Mouse (Mus musculus) urinary bladder, postnatal 10 days (tissue): ENCODE measurements at regions not wholly inside any gene's neighbourhood (a gene's known extent, or its start where the extent isn't known, plus 50 kb on each side); places are given as distances from the start of the nearest gene placed in this dataset.

ENCODE experiments used
- DNase-seq: peaks from one replicate; pipeline ENCODE4 v3.0.0; 2022; ENCODE audit warnings: low spot score

DNA sequence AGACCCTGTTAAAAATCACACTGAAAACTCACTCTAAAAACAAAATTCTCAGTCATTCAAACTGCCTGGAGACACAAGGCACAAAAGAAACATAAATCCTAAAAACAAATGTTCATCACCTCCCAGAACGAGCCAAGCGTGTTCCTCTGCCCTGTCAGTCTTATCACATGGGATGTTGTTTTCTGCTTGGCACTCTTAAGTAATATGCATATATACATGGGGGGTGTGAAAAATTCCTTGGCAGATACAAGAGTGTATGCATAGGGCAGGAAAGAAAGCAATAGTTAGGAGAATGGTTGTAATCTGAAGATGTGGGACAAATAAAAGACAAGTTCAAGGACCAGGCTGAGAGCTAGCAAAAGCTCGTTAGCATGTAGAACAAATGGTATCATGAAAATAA, 179.4 kb downstream of the Qdpr start:
- DNase-seq: no peak

DNA sequence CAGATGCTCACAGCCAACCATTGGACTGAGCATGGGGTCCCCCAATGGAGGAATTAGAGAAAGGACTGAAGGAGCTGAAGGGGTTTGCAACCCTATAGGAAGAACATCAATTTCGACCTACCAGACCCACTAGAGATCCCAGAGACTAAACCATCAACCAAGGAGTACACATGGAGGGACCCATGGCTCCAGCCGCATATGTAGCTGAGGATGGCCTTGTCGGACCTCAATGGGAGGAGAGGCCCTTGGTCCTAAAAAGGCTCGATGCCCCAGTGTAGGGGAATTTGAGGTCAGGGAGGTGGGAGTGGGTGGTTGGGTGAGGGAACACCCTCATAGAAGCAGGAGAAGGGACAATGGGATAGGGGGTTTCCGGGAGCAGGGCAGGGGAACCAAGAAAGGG, 180.6 kb downstream of the Qdpr start:
- DNase-seq: no peak

DNA sequence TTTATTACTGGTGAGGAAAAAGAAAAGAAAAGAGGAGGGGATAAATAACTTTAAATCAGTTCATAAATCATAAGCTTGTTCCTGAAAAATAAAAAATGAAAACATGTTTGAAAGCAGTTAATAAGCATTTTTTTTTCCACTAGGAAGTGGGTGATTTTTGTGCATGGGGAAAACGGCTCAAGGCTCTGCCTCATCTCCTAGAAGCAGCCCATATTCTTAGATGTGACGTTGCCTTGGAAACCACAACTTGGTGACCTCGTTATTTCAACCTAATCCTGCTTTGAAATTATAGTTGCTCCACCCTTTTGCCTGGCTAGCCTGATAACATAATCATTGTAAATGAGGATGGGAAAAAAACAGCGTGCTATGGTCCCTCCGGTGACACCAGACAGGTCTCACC, 183.1 kb downstream of the Qdpr start:
- no peak for DNase-seq

DNA sequence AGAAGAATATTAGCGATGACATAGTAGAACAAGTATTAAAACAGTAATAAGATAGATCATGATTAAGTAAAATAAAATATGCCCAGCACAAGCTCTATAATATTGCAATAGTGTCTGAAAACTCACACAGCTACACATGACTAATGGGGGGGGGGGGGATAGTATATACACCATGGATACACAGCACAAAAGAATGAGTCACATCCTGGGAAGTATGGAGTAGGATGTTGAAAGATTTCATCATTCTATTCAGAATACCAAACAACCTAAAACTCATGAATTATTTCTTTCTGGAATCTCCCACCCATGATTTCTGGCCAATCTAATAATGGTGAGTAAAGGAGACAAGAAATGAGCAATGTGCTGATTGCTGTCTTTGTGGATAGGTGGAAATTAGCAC, 191.6 kb downstream of the Qdpr start:
- no peak for DNase-seq

DNA sequence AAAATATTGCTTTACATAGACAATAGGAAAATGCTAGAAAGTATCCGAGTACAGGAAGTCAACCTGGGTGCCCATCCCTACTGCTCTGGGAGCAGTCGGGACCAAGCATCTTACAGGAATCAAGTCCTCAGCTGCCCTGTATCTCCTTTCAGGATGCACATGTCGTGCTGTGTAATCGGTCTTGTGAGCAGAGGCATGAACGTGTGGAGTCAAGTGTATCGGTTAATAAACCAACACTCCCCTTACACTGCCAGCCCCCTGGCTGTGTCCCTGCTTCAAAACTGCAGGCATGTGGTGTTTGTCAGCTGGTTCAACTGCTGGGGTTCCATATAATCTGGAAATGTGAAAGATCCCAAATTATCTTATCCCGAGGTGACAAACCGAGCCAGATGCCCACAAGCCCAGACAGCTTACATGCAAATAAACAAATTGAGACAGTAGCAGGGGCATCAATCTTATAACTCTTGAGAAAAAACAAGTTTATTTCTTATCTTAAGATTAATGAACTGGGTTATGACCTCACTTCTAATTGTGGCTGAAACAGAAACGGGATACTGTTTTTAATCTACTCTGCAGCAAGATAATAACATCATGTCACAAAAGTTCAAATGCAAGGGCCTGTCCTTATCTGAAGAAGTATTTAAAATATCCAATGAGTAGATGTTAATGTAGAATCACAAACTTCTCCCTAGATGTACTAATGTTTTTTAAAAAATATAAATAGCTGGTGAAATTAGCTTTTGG, 193.6 kb downstream of the Qdpr start:
- no peak for DNase-seq

DNA sequence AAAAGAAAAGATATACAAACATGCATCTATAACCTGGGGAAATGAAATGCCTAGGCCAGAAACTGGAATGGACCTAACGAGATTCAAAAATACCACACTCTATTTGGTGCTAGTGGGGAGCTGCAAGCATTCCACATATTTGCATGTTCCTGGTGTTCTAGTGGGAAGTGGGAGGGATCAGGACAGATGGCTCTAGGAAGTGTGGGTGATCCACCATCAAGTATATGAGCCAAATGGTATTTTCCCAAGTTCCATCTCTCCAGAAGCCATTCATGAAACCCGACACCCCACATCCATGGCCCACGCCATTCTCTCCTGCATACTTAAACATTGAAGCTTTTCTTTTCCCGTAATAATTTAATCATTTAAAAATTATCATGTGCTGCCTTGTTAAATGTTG, 218.2 kb downstream of the Qdpr start:
- DNase-seq: no peak

DNA sequence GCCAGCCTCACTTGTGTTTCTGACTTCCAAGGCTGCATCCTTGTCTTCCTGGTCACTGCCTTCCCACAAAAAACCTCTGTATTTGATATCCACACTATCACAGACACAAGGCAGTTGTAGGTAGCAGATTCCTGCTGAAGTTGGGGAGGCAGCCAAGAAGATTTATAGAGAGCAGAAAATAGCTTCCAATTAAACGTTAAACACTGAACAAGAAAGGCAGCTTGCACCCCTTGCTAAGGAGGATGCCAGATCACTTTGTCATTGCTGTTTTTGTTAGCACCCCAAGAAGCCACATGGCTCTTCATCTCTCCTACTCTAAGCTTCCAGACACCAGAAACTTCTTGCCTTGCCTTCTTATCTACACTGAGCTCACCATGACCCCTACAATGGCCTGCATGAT, 219.9 kb downstream of the Qdpr start:
- DNase-seq: no peak

DNA sequence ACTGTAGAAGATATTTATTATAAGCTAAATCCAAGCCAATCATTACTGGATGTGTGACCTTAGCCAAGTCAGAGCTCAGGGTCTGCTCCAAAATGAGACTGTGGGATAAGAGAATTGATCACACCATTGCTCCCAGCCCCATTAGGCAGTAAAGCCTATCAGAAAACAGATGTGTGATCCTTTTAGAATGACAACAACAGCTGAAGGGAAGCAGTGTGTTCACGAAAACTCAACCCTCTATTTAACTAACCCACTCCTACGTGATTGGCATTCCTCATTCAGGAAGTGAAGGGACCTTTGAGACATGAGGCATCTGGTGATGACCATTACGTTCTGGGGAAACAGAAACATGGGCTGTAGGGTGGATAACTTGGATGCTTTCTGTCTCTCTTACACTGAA, 220.6 kb downstream of the Qdpr start:
- DNase-seq: no peak

DNA sequence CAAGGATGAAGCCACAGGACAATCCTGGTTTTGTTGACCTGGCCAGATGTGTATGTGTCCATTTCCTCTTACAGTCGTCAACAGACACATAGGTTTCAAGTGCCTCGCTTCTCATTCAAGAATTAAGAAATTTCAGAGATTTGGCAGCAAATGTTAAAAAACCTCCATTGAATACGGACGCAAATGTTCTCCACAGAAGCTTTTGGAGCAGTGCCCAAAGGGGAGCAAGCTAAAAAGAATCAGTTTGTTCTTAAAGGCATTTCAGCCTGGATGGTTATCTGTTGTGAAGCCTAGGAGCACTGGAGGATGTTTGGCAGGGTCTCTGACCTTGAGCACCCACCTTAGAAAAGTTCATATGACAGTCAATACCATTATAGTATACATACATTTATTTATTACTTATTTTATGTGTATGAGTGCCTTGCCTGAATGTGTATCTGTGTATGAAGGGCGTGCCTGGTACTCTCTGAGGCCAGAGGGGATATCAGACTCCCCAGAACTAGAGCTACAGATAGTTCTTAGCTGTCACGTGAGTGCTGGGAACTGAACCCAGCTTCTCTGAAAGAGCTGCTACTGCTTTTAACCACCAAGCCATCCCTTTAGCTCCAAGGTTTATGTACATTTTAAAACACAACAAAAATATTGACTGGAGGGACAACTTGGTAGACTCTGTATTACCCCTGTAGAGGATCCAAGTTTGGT, 221.7 kb downstream of the Qdpr start:
- no peak for DNase-seq

DNA sequence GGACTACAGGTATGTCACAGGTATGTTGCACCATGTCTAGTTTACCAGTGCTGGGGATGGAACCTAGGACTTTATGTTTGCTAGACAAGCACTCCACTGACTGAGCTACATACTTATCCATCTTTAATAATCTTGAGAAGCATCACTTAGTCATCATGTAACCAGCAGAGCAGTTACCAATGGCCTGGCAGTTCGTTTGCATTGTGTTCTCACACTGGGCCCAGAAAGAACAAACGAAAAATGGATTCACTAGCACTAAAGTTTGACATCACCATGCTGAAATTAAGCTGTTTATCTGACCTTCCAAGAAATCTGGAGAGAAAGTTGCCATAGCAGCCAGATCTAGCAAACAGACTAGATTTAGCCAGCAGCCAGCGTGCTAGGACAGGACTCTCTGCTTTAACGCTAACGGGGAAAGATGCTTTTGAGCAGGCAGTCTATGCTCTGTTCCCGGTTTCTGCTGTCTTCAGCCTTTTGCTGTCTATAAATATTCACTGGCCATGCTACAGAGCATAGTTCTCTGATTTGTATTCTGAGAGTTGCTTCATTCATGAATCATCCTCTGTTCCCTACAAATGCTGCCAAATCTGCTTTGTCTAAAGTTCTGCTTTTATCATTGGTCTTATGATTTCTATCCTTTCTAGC, 229.6 kb downstream of the Qdpr start:
- DNase-seq: no peak

DNA sequence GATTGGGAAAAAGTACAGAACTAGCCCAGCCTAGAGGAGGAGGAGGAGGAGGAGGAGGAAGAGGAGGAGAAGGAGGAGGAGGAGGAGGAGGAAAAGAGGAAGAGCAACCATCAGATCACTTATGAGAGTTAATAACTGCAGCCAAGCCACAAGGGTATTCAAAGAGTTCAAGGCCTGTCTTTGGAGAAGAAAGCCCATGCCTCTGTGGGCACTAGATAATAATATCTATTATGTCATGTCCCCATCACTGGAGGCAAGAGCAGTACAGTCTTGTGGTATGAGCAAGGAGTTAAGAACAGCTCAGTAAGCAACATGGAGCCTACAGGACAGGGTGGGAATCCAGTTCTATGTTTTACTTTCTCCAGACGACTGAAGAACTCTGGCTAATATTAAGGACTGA, 230.5 kb downstream of the Qdpr start:
- no peak for DNase-seq

DNA sequence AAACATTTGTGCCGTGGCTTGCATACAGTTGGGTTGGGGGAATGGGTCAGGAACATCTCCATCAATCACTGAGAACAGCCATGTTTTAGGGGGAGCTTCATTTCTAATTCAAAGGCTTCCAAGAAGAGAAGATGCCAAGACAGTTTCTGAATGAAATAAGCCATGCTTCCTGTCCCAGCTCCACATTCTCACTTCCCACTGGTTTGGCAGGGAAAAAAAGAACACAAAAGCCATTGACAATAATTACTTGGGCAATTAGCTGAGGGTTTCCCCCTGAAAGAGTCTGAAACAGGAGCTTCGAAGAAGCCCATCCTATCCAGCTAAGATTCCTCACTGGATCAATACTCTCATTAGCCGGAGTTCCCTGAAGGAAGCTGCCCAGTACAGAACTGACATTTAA, 230.9 kb downstream of the Qdpr start:
- no peak for DNase-seq

DNA sequence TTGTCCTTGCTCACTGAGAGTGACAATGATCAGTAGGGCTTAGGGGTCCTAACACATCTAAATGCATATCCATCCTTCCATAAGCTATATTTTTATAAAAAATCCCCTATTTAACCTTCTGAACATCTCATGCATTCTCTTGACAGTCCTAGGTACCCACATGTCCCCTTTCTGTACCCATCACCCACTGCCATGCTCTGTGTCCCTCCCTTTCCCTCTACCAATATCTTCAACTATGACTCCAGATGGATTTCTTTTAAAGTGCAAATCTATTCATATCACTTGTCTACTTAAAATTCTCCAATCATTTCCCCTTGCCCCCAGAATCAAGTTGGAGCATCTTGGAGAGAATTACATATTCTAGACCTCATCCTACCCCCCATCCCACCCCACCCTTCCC, 235.6 kb downstream of the Qdpr start:
- DNase-seq: no peak

DNA sequence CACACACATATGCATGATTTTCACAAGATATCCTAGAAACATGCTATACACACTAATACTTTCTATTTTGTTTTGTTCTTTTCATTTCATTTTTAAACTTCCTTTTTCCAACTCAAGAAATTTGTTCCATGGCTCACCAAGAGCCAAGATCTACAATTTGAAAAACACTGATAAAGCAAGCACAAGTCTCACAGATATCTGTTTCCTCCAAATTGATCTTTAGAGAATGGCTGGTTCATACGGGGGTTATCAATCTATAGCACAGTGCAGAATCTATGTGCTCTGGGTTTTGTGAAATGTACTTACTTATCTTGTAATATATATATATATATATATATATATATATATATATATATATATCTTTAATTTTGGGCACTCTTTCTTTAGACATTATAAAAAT, 251.6 kb downstream of the Qdpr start:
- DNase-seq: no peak

DNA sequence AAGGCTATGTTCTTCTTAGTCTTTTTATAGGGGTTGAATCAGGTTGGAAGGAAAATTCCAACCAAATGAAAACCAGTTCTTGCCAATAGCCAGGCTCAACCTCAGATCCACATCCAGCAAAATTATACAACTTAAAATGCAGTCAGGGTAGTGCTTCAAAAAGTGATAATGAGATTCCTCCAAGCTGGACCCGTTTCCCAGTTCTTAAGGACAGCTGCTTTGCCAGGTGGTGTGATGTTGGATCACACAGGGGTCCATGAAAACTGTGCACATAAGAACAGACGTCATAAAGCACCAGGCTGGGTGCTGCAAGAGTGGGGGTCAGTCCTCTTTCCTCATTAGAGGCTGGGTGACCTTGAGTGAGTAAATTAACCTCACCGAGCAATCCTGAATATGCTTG, 253.9 kb downstream of the Qdpr start:
- no peak for DNase-seq

DNA sequence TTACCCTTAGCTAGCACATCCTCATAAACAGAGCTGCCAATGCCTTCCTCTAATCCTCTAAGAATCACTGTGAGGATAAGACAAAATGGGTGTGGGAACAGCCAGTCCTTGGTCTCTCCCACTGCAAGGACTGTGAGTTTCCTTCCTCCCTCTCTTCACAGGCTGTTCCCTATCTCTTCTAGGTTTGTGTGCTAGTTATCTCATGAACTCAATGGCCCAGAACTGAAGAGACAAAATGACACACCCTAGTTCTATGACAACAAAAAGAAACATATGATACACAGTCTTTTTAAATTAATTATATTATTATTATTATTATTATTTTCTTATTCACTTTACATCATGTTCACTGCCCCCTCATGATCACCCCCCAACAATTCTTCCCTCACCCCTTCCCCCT, 257.7 kb downstream of the Qdpr start:
- DNase-seq: no peak

DNA sequence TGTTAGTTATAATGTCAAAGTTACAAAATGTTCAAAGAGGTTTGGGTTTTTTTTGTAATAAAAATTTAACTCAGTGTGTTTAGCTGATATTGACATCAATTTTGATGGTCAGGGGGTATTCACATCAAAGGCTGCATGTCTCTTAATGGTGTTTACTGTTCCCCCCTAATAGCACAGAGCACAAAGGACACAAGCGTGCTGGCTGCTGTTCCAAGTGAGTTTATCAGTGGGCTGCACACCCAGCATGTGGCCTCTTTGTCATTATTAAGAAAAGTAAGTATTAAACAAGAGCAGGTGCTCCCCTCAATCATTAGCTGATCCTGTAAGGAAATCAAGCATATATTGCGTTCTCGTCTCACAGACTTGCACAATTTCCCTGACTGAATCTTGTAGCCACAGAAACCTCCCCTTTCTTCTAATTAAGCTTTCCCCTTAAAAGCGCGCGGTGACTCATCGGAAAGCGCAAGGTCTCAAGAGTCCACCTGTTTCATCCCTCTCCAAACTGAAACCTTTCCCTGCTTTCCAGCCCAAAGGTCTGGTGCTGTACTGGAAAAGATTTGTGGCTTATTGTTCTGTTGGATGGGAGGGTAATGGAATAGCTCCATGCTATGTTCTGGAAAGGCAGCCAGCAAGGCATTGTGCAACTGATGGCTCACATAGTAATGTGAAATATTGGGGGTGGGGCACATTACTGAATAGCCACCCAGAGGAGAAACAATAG, 276.8 kb downstream of the Qdpr start:
- no peak for DNase-seq

DNA sequence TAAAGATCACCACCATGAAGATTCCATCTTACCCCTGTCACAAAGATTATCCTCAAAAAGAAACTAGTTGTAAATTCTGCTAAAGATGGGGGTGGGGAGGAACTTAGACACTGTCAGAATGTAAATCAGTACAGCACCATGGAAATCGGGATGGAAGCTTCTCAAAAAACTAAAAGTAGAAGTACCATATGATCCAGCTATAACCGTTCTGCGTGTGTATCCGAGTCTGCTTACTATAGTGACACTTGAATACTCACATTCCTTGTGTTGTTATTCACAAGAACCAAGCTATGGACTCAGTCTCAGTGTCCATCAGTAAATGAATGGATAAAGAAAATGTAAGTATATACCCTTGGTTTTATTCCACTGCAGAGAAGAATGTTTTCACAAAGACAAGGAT, 290.8 kb downstream of the Qdpr start:
- no peak for DNase-seq

DNA sequence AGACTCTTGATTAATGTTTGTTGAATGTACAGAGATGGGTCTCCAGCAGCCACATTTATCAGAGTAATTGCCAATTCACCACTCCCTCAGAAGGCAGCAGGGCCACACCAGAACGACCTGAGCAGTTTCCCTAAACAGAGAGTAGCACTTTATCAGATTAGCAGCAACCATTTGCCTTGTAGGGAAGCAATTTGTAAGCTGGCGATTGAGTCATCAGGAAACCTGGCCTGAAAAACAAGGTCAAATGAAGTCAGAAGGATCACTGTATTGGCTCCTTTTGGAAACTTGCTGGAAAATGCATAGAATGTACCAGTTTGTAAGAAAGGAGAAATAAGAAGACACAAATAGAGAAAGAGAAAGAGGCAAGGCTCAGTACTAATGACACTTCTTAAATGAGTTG, 295.1 kb downstream of the Qdpr start:
- DNase-seq: no peak

DNA sequence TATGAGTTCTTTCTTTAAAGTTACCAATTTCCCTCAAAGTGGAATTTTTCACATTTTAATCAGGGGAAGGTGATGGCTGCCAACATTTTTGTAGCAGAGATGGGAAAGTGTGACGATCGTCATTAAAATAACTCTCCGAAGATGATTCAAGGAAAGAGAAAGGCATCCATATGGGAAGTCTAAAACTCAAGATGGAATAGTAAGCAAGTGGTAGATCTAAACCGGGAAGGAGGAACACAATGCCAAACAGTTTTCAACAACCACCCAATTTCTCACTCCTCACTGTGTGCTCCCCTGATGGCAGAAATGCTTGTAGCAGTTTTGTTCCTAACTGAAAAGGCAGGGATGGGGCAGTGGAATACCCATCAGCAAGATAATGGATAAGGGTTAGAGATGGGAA, 305.9 kb downstream of the Qdpr start:
- no peak for DNase-seq

DNA sequence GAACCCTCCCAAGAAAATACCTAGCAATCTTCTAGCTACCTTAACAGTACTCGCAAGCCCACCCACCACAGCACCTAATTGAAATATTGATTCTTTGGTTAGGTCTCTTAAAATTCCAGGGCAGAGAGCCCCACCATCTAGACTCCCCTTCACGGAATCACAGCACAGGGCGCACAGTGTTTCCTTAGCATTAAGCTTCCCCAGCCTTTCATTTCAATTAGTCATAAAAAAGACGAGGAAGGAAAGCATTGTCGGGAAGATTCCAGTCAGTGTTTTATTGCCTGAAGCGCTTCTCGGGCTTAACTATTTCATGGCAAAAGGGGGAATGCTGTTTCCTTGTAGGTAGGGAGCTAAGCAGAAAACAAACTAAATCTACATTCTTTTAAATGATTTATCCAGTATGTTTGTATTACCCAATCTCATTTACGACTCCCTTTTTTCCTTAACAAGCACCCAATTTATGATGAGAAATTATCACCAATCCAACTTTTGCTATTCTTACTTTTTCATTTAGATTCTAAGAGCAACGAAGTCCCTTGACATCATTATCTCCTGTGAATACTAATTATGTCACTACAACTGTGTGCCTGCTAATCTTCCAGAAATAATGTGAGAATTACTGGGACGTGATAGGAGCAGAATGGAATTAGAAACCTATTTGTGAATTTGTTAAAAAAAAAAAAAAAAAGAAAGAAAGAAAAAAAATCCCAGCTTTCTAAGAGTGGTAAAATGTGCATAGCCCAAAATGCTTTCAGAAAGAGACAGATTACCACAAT, 312.6 kb downstream of the Qdpr start:
- no peak for DNase-seq

DNA sequence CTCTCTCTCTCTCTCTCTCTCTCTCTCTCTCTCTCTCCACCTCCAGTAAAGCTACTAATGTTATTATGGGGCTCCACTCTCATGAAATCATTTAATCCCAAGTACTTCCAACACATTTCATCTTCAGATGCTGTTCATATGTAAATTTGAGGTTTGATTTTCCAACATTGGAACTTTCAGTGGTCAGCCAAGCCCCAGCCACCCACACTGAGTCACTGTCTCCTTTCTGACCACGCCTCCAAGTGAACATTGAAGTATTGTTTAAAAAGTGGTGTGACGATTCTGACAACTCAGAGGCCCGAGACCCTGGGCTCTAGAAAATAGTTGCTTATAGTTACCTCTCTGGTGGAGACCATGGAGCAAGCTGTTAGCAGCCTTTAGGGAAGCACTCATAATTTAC, 313.3 kb downstream of the Qdpr start:
- DNase-seq: no peak
